Mouse (Mus musculus) forebrain, embryonic 16.5 days (tissue): ENCODE measurements around the gene Ccnt1. TPM values are rescaled to one million over a fixed set of nuclear protein-coding genes. Genes with fewer than 3 reads are reported as not detected.
A peak's percentile ranks its signal among the peaks of the same experiment; 100 is the strongest.

ENCODE experiments used
- ATAC-seq: fragments of 200-750 bp; cut with Nextera tagmentation; 2 replicates; pipeline ENCODE4 v1.8.0; 2017; ENCODE audit warnings: mild to moderate bottlenecking, moderate library complexity
- H3K27ac ChIP-seq: fragments of 300-500 bp; sonication (generic); 2 replicates; pipeline ENCODE4 v1.5.1; 2014; ENCODE audit warnings: low read length, control low read depth
- H3K27me3 ChIP-seq: fragments of 300-500 bp; sonication (generic); replicated peaks from 2 replicates; pipeline ENCODE4 v1.6.1; 2014; ENCODE audit warnings: low read length; ENCODE audit not compliant: control insufficient read depth, insufficient read depth
- H3K36me3 ChIP-seq: fragments of 300-500 bp; sonication (generic); 2 replicates; pipeline ENCODE4 v1.6.1; 2014; ENCODE audit not compliant: control insufficient read depth, insufficient read depth
- H3K4me1 ChIP-seq: fragments of 300-500 bp; sonication (generic); replicated peaks from 2 replicates; pipeline ENCODE4 v1.6.1; 2014; ENCODE audit warnings: low read length; ENCODE audit not compliant: control insufficient read depth, insufficient read depth
- H3K4me2 ChIP-seq: fragments of 300-500 bp; sonication (generic); 2 replicates; pipeline ENCODE4 v1.6.1; 2014; ENCODE audit warnings: mild to moderate bottlenecking, low read length, control low read depth
- H3K4me3 ChIP-seq: fragments of 300-500 bp; sonication (generic); replicated peaks from 2 replicates; pipeline ENCODE4 v1.5.1; 2014; ENCODE audit warnings: mild to moderate bottlenecking, low read length, control low read depth
- H3K9ac ChIP-seq: fragments of 300-500 bp; sonication (generic); replicated peaks from 2 replicates; pipeline ENCODE4 v1.6.1; 2014; ENCODE audit warnings: low read depth, low read length, control low read depth
- H3K9me3 ChIP-seq: fragments of 300-500 bp; sonication (generic); 2 replicates; pipeline ENCODE4 v1.6.1; 2016; ENCODE audit warnings: low read length; ENCODE audit not compliant: control insufficient read depth
- WGBS: fragments of 180-500 bp; shearing (Covaris S2); extraction: QIAGEN DNeasy Blood & Tissue Kit; methylation state at CpG from one replicate; pipeline ENCODE4 v1.1.7; 2014; 5-methylcytosine and 5-hydroxymethylcytosine counted together
- polyA plus RNA-seq: library from polyadenylated mRNA; unstranded; fragments of >200 nt; fragmentation: Nextera tagmentation; extraction: Ambion mirVana; gene quantifications from 2 replicates; pipeline ENCODE4 v1.2.1, GENCODE M21; 2015

Ccnt1 gene
- polyA plus RNA-seq, 1 experiment from 2014 or later: 74.5 TPM

DNA sequence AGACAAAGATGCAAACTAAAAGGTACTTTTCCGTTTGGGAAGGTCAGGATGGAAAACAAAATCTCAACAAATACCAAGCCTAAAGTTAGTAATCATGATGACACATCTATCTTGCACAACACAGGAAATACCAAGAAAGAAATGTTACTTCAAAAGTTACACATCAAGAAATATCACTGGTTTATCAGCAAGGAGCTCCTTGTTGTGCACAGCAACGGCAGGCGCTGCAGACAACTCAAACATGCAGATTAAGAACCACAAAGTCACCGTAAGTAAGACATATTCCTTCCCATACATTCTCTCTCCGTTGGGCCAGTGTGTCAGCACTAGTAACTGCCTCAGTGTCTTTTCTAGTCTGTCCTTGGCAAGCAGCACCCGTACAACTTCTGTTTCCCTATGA lies 29.7 kb downstream of the Ccnt1 start:
- no peaks in the 10 kb centered on the region for H3K9me3 ChIP-seq
- H3K27me3 ChIP-seq: no peaks in the 10 kb centered on the region
- no peak for ATAC-seq
- no peak overlapping the region for H3K9ac ChIP-seq
- H3K4me2 ChIP-seq: no peak overlapping the region
- no peaks in the 10 kb centered on the region for H3K4me1 ChIP-seq
- H3K4me3 ChIP-seq: no peak overlapping the region
- 90% methylated on average over 6 of the region's 6 CpGs for WGBS
- no peak overlapping the region for H3K27ac ChIP-seq
- peaks cover 18% of the 10 kb centered on the region for H3K36me3 ChIP-seq

DNA sequence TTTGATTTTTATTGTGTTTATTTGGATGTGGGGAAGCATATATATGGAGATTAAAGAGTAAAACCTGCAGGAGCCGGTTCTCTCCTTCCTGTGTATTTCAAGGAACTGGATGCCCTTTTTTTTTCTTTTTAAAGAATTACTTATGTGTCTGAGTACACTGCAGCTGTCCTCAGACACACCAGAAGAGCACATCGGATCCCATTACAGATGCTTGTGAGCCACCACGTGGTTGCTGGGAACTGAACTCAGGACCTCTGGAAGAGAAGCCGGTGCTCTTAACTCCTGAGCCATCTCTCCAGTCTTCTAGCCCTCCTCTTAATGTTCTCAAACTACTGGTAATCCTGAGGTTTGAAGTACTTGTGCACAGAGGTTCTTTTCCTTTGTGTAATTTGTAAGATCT lies 32.8 kb downstream of the Ccnt1 start:
- no peak overlapping the region for H3K4me2 ChIP-seq
- WGBS: 78% methylated on average over 4 of the region's 4 CpGs
- H3K9me3 ChIP-seq: no peaks in the 10 kb centered on the region
- no peak overlapping the region for H3K4me3 ChIP-seq
- peaks cover 3% of the 10 kb centered on the region; the same call in 1 of the 2 replicates for H3K36me3 ChIP-seq
- H3K9ac ChIP-seq: no peak overlapping the region
- ATAC-seq: no peak
- H3K27ac ChIP-seq: no peak overlapping the region
- H3K27me3 ChIP-seq: no peaks in the 10 kb centered on the region
- peaks cover under 1% of the 10 kb centered on the region for H3K4me1 ChIP-seq

DNA sequence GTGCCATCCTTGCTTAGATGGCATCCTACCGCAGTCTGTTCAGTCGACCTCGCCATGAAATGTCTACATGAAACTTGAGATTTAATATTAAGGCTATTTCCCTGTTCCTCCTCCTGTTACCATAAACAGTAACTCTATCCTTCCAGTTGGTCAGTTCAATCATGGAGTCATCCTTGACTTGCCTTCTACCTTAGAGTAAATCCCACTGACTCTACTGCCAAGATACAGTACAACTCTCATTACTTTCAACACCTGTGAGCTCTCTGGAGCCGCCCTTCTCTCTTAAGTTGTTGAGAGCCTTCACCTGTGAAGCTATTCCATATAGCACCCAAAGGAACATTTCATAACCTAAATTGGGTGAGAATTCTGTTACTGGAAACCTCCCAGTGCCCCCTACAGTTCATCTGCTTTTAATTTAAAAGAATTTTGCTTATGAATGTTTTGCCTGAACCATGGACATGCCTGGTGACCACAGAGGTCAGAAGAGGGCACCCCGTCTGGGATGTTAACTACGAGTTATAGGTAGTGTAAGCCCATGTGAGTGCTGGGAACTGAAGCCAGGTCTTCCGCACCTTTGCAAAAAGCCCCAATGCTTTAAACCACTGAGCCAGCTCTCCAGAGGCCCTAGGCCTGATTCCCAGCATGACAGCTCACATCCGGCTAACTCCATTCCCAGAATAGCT lies 33.8 kb downstream of the Ccnt1 start:
- H3K36me3 ChIP-seq: peaks cover 3% of the 10 kb centered on the region; the same call in 1 of the 2 replicates
- no peak for ATAC-seq
- no peaks in the 10 kb centered on the region for H3K9me3 ChIP-seq
- WGBS: 91% methylated on average over 8 of the region's 8 CpGs
- H3K27me3 ChIP-seq: no peaks in the 10 kb centered on the region
- H3K4me2 ChIP-seq: no peak overlapping the region
- peaks cover 9% of the 10 kb centered on the region for H3K4me1 ChIP-seq
- H3K4me3 ChIP-seq: no peak overlapping the region
- H3K9ac ChIP-seq: no peak overlapping the region
- no peak overlapping the region for H3K27ac ChIP-seq

DNA sequence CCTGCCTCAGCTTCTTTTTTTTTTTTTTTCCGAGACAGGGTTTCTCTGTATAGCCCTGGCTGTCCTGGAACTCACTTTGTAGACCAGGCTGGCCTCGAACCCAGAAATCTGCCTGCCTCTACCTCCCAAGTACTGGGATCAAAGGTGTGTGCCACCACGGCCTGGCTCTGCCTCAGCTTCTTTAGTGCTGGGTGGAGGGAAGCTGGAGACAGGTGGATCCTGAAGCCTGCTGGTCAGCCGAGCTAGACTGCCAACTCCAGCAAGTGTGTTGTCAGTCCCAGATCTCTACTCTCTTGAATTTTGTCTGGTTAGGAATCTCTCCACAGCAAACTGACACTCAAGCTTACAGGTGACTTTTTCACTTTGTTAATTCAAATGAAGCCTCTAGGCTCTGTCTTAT lies 34.8 kb downstream of the Ccnt1 start:
- Histone ChIP-seq H3K9me3 (no peaks in the 10 kb centered on the region), H3K9ac (no peak overlapping the region), H3K4me1 (peaks cover 9% of the 10 kb centered on the region), H3K4me2 (no peak overlapping the region), H3K27me3 (no peaks in the 10 kb centered on the region), H3K36me3 (peaks cover 4% of the 10 kb centered on the region), H3K4me3 (no peak overlapping the region), H3K27ac (no peak overlapping the region)
- no peak for ATAC-seq
- WGBS: 90% methylated on average over 4 of the region's 4 CpGs

DNA sequence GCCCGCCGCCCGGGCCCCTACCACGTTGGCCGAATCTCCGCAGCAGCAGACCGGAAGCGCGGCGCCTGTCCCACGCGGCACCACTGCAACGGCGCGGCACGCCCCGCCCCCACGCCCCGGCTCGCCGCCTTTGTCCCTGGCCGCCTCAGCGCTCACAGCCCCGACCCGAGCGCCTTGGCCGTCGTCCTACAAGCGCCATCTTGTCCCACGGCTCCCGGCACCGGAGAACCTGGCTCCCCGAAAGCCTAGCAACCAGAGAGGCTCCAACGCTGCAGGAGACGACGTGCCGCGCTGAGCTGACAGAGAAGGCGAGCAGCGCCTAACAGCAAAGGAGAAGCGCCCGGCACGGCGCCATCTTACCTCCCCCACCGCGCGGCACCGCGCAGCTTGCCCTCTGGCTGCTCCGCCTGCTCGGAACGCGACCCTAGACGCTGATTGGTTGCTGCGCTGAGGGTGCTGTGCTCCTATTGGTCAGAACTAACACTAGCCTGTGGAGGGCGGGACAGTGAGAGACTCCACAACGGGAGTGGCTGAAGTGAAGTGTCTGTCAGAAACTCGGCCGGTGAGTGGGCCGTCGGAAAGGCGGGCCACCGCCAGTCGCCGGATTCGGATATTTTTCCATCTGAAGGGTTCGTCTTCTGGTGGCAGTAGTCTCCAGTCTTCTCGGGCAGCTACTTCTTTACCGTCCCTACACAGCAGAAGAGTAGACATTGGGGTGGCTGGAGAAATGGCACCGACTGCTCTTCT lies 36.7 kb downstream of the Ccnt1 start, which contains the start of gene Kansl2:
Gene Kansl2 (minus strand): TSS at position 384 of the 747 bp plus-strand sequence.
- H3K36me3 ChIP-seq: peaks cover 12% of the 10 kb centered on the region
- H3K9me3 ChIP-seq: no peaks in the 10 kb centered on the region
- H3K4me1 ChIP-seq: peaks cover 9% of the 10 kb centered on the region
- peak; percentile 100 for ATAC-seq
- peak within 1 kb of the TSS; percentile 79 for H3K4me3 ChIP-seq
- peak within 1 kb of the TSS; percentile 94 for H3K9ac ChIP-seq
- peak within 1 kb of the TSS; percentile 99 for H3K27ac ChIP-seq
- H3K4me2 ChIP-seq: peak within 1 kb of the TSS; percentile 68
- WGBS: under 1% methylated on average over 69 of the region's 70 CpGs
- no peaks in the 10 kb centered on the region for H3K27me3 ChIP-seq

DNA sequence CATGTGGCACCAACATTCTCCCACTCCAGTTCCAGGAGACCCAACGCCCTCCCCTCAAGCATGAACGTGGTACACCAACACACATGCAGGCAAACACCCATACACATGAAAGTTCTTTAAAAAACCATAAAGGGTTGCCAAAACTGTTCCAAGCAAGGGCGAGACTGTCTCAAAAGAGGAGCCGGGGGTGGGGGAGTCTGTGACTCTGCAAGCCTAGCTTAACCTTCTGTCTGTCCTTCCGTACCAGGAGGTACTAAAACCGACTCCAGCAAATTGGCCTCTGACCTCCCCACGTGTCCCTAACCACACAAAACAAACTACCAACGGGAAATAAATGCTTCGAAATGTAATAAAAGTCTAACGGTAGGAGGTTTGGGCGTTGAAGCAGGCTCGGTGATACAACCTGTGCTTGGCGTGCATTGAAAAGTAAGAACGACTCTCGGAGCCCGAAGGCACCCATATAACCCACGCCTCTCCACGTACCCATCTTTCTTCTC lies 37.6 kb downstream of the Ccnt1 start:
- Histone ChIP-seq H3K9ac (peak overlapping the region; percentile 94), H3K27me3 (no peaks in the 10 kb centered on the region), H3K27ac (no peak overlapping the region), H3K36me3 (peaks cover 17% of the 10 kb centered on the region), H3K4me2 (peak overlapping the region; percentile 68), H3K4me1 (peaks cover 9% of the 10 kb centered on the region), H3K9me3 (no peaks in the 10 kb centered on the region), H3K4me3 (peak overlapping the region; percentile 79)
- under 1% methylated on average over 18 of the region's 18 CpGs for WGBS
- ATAC-seq: no peak

DNA sequence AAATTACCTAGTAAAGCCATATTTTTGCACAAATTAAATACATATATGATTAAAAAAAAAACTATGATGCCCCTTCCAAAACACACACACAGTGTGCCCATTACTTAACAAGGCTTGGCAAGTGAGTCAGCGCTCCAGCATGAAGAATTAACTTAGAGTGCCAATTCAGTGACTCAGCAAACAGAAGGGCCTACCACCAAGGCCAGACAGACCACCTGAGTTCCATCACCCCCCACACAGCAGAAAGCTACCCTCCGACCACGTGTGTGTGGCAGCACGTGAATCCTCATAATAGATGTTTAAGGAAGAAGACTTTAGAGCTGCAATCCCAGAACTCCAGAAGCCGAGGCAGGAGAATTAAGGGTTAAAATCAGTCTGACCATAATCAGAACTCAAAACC lies 38.4 kb downstream of the Ccnt1 start:
- H3K4me3 ChIP-seq: peak overlapping the region; percentile 79
- peaks cover 9% of the 10 kb centered on the region for H3K4me1 ChIP-seq
- no peak overlapping the region for H3K27ac ChIP-seq
- ATAC-seq: no peak
- H3K9me3 ChIP-seq: no peaks in the 10 kb centered on the region
- peak overlapping the region; percentile 68 for H3K4me2 ChIP-seq
- 27% methylated on average over 5 of the region's 5 CpGs for WGBS
- no peaks in the 10 kb centered on the region for H3K27me3 ChIP-seq
- peak overlapping the region; percentile 94 for H3K9ac ChIP-seq
- H3K36me3 ChIP-seq: peaks cover 21% of the 10 kb centered on the region

DNA sequence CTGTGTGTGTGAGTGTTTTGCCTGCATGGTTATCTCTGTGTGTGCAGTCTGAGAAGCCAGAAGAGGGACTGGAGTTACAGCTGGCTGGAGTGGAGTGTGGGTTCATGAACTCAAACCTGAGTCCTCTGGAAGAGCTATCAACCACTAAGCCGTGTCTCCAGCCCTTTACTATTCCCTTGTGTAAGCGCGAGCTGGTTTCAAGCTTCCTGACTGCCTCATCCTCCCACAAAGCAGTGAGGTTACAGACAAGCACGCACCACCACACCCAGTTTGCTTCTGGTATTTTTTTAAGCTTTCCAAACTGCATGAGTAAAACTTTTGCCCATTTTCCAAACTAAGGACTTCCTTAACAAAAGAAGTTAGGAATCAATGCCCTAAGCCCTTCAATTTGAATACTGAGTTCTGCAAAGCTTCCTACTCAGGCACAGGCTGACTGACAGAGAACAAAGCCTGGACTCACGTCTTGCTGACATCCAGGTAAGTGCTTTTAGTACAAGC lies 42.6 kb downstream of the Ccnt1 start:
- WGBS: 88% methylated on average over 5 of the region's 5 CpGs
- peaks cover 36% of the 10 kb centered on the region for H3K36me3 ChIP-seq
- no peaks in the 10 kb centered on the region for H3K9me3 ChIP-seq
- no peak for ATAC-seq
- H3K27me3 ChIP-seq: no peaks in the 10 kb centered on the region
- no peak overlapping the region for H3K27ac ChIP-seq
- H3K4me3 ChIP-seq: no peak overlapping the region
- H3K4me1 ChIP-seq: peaks cover 9% of the 10 kb centered on the region
- no peak overlapping the region for H3K9ac ChIP-seq
- no peak overlapping the region for H3K4me2 ChIP-seq

DNA sequence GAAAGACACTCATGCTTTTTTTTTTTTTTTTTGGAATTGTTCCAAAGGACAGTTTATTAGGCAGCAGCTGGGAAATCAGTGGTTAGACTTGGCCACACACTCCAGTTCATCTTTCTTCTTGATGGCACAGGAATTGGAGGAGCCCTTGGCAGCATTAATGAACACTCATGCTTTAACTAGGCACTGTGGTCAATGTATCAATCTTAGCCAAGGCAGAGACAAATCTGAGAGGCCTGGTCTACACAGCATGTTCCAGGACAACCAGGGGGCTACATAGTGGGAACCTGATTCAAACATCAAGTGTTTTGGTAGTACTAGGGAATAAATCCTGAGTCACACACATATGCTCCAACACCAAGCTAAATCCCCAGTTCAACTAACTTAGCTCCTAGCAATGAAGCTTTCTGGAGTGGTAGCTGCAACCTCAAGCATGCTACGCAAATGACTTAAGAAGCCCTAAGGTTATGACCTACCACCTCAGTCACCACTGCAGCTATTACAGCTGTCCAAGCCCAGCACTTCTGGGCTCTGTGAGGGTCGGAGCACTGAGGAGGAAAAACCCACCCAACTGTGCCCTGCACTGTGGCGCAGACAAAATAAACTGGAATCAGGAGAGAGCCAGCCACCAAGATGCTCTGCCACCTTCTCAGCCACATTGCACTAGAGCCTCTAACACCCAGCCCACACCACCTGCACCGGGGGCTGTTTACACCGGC lies 43.5 kb downstream of the Ccnt1 start:
- no peak overlapping the region for H3K4me2 ChIP-seq
- H3K4me1 ChIP-seq: peaks cover 1% of the 10 kb centered on the region
- no peak for ATAC-seq
- H3K9ac ChIP-seq: no peak overlapping the region
- H3K4me3 ChIP-seq: no peak overlapping the region
- 93% methylated on average over 5 of the region's 5 CpGs for WGBS
- peaks cover 45% of the 10 kb centered on the region for H3K36me3 ChIP-seq
- no peaks in the 10 kb centered on the region for H3K9me3 ChIP-seq
- H3K27ac ChIP-seq: no peak overlapping the region
- H3K27me3 ChIP-seq: no peaks in the 10 kb centered on the region
